Mouse (Mus musculus): Measurements from ENCODE around the gene Pak4.
"Not testable (repeated sequence)": the region's sequence is repeated elsewhere in the genome, so short reads cannot be mapped to it uniquely, and the experiment has no call there.

Pak4 gene

DNA sequence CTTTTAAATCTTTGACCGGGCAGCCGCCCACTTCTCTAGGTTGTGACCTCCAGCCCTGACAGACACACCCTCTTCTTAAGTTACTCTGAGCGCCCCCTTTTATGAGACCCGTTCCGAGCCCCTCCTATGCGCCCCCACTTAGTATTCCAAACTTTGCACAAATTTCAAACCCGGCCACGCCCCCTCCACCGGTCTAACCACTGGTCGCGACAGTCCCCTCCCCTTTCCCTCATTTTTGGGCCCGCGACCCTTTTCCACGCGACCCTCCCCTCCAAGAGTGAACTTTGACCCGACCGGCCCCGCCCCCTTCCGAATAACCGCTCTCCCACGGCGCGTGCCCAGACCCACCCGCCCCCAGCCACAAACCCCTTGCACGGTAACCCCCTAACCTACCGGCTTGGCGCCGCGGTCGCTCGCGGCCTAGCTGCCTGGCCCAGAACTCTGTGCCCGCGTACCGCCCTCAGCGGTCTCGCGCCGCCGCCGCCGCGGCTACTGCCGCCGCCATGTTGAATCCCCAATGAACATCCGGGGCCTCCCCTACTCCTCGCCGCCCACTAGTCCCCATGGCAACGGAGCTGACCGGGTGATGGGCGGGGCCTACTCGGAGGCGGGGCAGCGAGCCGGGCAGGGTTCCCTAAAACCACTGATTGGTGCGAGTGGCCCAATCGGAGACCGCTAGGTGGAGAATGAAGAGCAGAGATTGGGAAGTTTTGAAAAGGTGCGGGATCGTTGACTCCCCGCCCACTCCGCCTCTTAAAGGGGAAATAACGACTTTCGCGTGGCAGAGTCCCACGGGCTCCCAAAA is at the start of gene Pak4, which contains the start of gene Samd4b:
Gene Pak4, minus strand, starts transcription at position 544 of the 805 bp plus-strand sequence.
Gene Samd4b, minus strand, starts transcription at position 503 of the 805 bp plus-strand sequence.
- in situ Hi-C loops (cut with MboI; ENCODE audit: low sequenced_read_pairs) = no loop called here

DNA sequence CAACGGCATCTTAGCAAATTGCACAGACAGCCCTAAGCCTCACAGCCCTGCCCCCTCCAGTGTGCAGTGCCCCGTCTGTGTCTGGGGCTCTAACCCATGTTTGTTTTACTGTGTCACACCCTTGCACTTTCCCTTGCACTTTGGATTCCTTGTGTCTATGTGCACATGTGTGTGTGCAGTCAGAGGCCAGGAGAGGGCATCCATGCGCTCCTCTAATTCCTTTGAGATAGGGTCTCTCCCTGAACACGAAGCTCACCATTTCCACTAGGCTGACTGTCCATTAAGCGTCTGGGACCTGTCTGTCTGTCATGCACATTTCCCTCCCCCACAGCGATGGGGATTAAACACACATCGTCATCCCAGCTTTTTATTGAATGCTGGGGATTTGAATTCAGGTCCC is 49.0 kb upstream of the Pak4 start:
- in situ Hi-C loops (cut with MboI; ENCODE audit: low sequenced_read_pairs) = no loop called here

DNA sequence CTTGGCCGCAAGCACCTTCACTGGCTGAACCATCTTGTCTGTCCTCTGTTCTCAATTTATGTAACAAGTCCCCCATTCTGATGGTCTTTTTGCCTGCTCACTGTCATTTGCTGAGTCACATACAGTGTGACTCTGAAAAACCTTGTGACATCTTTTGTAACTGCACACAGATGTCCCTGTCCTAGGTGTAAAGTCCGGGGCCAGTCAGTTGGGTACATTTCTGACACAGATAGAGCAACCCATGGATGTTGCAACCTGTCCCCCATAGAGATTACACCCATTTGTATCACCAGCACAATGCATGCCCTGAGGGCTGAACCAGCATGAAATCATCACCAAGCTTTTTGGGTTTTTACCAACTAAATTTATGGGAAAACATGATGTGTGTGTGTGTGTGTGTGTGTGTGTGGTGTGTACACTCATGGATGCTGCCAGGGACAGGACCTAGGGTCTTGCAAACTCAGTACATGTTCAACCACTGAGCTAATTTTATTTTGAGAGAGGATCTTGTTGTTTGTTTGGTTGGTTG is 48.0 kb upstream of the Pak4 start:
- in situ Hi-C loops (cut with MboI; ENCODE audit: low sequenced_read_pairs) = no loop called here

DNA sequence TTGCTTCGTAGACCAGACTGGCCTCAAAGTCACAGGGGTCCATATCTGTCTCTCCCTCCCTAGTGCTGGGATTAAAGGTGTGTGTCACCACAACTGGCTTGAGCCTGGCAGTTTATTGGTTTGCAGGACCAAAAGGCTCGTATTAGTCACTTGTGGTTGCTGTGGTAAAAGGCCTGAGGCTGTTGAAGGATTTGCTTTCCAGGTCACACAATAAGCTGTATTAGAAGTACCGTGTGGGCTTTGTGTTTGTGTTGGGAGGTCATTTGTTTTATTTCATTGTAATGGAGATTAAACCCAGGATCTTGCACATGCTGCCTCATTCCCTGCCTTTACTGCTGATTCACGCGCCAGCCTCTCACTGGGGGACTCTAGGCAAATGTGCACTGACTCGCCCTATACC is 47.4 kb upstream of the Pak4 start:
- in situ Hi-C loops (cut with MboI; ENCODE audit: low sequenced_read_pairs) = no loop called here

DNA sequence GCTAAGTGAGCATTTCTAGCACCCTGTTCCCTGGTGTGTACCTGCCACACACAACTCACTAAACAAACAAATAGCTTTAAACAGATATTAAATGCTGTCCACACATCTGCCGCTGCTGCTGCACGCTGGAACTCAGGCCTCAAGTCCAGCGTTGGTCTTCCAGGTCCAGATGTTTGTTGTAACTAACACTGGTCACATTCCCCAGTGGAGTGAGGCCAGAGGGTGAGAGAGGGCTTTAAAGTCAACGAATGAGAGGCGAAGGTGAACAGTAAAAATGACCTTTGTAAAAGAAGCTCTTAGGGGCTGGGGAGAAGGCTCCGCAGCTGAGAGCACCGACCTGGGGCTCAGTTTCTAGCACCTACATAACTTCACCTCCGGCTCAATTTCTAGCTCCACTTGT is 43.6 kb upstream of the Pak4 start:
- in situ Hi-C loops (cut with MboI; ENCODE audit: low sequenced_read_pairs) = no loop called here

DNA sequence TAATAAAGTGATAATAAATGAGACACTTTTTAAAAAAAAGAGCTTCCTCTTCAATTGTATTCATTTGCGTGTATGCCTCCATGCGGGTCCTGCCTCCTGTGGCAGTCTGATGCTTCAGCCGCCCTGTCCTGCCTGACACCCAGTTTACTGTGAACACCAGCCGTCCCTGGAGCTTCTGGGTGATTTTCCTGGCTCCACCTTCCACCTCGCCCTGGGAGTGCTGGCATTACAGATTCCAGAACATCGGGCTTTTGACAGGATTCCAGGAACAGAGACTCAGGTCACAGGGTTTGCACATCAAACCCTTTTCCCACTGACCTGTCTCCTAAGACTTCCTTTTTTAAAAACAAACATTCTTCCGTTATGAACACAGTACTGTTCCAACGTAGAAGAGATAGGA is 39.5 kb upstream of the Pak4 start:
- in situ Hi-C loops (cut with MboI; ENCODE audit: low sequenced_read_pairs) = no loop called here

DNA sequence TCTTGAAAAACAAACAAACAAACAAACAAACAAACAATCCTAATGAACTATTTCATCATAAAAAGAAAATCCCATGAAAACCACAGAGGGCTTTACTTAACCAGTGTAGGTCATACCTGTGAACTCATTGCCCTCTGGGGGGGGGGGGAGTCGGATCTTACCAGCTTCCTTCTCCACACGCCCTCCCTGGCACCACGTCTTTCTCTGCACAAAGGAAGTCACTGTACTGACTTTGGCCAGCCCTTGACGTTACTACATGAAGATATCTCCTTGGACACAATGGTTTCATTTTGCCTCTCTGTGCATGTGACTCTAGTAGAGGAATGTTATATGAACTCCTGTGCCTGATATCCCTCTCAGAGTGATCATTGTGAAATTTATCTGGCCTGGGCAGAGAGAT is 36.1 kb upstream of the Pak4 start:
- in situ Hi-C loops (cut with MboI; ENCODE audit: low sequenced_read_pairs) = no loop called here

DNA sequence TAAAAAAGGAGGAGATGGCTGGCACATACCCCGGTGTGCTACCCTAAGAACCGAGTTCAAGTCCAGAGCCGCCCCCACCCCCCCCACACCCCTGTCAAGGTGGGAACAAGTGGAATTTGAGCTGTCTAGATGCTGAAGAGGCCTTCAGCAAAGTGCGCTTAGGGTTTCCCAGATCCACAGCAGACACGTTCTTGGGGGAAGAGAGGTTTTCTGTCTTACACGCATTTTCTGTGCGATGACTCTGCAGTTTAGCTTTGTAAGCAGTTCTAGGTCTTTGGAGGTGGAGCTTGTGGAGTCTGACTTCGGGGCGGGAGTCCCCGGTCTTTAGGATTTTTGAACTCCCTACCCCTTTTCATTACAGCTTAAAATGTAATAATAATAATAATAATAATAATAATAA is 33.1 kb upstream of the Pak4 start, which contains the start of gene Acp7:
Gene Acp7, minus strand, starts transcription at position 260 of the 400 bp plus-strand sequence.
- in situ Hi-C loops (cut with MboI; ENCODE audit: low sequenced_read_pairs) = no loop called here

DNA sequence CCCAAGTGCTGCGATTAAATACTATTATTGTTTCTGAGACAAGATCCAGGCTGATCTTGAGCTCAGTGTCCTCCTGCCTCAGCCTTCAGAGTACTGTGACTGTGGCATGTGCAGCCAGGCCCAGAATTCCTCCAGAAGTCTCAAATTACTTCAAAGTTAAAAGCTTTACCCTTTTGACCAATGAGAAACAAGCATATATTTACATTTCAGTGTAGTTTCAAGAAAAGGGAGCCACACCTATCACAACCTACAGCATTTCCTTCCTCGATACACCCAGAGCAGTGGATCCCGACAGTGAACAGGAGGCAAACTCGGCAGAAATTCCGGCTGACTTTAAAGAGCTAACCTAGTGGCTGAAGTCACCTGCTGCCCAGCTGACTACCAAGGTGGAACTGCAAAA is 26.8 kb upstream of the Pak4 start:
- in situ Hi-C loops (cut with MboI; ENCODE audit: low sequenced_read_pairs) = no loop called here

DNA sequence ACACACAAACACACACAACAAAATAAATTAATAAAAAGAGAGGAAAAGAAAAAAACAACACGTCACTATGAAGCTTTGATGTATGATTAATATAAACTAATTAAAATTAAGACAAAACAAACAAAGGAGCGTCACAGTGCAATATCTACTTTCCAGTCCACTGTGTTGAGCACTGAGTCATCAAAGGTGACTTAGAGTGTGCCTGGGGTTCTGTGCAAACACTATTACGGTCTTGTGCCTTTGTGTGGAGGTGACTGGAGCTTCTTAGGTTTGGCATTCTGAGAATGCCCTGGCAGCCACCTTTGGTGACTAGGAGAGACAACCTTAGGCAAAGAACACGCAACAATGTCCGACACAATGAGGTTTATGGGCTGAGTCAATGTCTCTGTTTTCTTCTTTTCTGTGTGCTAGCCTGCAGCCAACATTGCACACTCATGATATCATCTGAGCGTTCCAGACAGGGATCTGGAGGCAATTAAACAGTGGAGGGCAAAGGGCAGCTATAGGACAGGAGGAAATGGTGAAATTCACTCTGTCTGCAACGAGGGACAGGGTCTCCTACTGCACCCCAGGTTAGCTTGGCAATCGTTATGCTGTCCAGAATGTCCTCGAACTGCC is 21.2 kb upstream of the Pak4 start:
- in situ Hi-C loops (cut with MboI; ENCODE audit: low sequenced_read_pairs) = no loop called here

DNA sequence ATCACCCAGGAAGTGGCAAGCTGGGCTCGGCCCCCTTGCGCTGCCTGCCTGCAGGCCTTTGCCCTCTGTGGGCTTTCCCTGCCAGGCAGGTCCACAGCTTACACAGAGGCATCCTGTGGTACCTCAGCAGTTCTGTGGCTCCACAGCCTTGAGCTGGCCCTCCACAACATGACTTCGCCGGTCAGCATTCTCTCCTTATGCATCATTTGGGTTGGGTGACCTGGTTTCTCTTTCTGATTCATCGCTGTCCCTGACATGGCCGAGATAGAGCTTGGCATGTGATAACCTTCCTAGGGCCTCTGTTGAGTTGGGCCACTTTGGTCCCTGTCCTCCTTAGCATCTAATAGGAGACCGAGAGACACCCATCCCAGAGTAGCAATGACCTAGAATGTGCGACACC is 8.0 kb upstream of the Pak4 start:
- in situ Hi-C loops (cut with MboI; ENCODE audit: low sequenced_read_pairs) = no loop called here

DNA sequence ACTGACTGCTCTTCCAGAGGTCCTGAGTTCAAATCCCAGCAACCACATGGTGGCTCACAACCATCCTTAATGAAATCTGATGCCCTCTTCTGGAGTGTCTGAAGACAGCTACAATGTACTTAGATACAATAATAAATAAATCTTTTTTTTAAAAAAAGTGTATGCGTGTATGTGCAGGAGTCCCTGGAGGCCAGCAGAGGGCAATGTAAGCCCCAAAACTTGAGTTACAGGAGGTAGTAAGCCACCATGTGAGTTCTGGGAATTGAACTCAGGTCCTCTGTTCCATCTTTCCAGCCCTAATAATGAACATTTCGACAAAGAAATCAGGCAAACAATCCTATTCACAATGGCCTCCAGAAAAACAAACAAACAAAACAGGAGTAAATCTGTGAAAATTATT is 5.8 kb upstream of the Pak4 start:
- in situ Hi-C loops (cut with MboI; ENCODE audit: low sequenced_read_pairs) = not testable (repeated sequence)

DNA sequence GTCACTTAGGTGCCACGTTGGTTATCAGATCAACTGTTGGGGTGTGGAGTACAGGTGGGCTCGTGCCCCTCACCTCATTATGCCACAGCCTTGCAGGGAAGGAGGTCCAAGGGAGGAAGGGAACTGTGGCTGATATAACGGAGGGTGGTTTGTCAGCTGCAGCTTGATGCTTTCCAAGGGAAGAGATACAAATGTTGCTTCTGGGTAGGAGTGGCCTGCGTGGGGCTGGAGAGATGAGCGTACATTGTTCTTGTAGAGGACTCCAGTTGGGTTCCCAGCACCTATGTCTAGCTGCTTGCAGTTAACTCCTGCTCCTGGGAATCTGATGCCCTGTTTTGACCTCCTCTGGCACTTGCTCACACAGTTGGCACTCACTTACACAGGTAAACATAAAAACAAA is 5.2 kb upstream of the Pak4 start:
- in situ Hi-C loops (cut with MboI; ENCODE audit: low sequenced_read_pairs) = no loop called here

DNA sequence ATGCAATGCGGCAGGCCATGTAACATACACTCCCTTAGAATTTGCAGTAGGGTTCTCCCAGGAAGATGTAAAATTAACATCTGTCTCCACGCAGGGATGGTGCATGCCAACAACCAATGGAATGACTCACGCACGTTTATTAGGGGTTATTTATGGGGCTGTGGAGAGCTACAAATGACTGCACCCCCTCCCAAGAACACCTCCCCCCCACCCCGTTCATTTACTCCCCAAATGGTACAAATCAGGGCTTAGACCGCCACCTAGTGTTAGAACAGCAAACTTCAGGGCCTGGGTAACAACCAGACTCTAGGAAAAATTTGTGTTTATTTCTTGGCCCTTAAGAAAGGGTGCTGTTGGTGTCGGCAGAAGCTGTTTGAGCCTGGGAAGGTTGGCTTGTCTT is 3.7 kb upstream of the Pak4 start:
- in situ Hi-C loops (cut with MboI; ENCODE audit: low sequenced_read_pairs) = no loop called here

DNA sequence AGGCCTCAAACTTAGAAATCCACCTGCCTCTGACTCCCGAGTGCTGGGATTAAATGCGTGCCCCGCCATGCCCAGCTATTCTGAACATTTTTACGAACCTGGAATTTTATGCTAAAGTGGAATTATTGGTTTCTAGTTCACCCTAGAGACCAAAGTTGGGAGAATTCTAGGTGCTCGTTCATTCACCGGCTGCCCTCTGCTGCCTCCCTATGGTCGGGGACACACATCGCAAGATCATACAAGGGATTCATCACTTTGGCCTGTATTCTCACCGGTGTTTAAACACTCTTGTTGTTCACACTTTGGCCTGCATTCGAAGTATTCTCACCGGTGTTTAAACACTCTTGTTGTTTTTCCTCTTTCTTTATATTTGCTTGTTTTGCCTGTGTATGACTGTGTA is 3.0 kb upstream of the Pak4 start:
- in situ Hi-C loops (cut with MboI; ENCODE audit: low sequenced_read_pairs) = no loop called here

DNA sequence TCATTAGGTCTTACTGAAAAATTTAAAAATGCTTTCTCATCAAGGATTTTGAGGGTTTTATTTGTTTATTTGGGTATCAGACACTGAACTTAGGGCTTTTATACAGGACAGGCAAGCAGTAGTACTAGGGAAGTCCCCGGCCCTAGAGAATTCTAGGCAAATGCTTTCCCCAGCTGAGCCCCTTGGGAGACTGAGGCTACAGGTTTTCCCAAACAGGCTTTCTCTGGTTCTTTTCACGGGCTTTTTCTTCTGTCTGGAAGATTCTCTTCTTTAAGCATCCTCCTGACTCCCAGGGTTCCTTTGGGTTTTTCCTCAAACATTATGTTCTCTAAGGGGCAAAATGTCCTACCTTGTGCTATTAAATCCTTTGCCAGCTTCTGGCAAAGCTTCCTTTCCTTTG is 966 bp upstream of the Pak4 start:
- in situ Hi-C loops (cut with MboI; ENCODE audit: low sequenced_read_pairs) = no loop called here

DNA sequence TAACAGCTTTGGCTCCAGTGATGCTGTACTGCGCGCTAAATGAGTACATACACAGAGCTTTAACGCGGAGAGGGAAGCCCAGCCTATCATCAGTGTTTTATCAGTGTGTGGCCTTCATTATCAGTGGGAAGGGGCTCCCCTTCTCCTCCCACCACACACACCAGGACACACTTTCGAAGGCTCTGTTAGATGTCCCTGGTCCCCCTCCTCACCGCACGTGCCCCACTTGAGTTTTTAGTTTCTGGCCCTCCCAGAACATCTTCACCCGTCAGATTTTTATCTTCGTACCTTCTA is 761 bp downstream of the Pak4 start:
- in situ Hi-C loops (cut with MboI; ENCODE audit: low sequenced_read_pairs) = no loop called here

DNA sequence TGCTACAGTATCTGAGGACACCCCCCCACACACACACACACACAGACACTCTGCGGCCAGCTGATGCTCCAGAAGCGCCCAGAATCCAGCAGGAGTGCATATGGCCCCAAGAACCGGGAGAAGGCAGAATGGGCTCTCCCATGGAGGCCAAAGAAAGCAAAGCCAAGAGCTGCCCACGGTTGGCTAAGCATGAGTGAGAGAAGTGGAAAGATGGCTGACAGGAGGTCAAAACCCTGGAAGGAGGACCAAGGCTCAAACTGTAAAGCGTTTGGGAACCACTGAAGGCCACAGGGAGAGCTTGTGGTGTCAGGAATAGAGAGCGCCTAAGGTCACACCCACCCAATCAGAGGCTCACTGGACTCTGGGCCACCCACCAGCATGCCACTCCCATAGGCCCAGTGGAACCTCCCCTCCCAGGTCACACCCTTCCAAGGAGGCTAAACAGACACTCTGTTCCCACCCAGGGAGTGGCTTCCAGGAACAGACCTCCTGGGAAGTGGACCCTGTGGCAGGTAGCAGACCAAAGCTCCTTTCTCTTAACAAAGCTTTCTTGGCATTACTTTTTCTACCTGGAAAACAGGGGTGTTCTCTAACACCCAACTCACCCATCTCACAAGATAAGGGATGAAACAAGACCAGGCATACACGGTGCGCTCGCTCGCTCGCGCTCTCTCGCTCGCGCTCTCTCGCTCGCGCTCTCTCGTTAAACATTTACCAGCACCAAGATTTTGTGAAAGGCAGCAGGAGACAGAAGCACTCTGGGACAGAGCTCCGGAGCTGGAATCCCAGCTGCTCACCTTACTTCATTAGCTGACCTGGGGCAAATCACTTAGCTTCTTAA is 1.3 kb downstream of the Pak4 start:
- in situ Hi-C loops (cut with MboI; ENCODE audit: low sequenced_read_pairs) = no loop called here

DNA sequence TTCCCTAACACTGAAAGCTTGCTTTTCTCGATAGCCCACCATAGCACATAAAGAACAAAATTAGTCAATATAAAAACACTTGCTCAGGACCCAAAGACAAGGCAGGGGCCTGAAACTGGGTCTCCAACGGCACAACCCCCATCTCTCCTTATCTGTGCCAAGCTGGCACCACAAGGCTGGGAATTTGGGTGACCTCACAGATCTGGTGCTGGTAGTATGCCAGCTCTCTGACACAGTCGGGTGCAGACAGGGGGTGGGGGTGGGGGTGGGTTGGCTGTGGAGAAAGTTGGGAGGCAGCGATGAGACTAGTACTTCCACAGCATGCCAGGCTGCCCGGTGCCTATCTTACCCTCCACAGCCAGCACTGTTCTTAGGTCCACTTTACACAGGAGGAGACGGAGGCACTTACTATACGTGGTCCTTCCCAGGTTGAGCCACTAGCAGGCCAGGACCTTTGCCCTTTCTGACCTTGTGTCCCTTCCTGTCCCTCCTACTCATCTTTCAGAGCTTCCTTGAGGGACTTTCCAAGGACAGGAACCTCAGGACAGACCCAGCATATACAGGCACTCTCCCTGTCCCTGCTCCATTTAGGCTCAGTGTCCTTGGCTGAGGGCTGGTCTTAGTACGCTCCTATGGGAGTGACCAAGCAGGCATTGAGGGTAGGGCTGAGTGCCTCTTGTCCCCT is 2.1 kb downstream of the Pak4 start:
- in situ Hi-C loops (cut with MboI; ENCODE audit: low sequenced_read_pairs) = no loop called here

DNA sequence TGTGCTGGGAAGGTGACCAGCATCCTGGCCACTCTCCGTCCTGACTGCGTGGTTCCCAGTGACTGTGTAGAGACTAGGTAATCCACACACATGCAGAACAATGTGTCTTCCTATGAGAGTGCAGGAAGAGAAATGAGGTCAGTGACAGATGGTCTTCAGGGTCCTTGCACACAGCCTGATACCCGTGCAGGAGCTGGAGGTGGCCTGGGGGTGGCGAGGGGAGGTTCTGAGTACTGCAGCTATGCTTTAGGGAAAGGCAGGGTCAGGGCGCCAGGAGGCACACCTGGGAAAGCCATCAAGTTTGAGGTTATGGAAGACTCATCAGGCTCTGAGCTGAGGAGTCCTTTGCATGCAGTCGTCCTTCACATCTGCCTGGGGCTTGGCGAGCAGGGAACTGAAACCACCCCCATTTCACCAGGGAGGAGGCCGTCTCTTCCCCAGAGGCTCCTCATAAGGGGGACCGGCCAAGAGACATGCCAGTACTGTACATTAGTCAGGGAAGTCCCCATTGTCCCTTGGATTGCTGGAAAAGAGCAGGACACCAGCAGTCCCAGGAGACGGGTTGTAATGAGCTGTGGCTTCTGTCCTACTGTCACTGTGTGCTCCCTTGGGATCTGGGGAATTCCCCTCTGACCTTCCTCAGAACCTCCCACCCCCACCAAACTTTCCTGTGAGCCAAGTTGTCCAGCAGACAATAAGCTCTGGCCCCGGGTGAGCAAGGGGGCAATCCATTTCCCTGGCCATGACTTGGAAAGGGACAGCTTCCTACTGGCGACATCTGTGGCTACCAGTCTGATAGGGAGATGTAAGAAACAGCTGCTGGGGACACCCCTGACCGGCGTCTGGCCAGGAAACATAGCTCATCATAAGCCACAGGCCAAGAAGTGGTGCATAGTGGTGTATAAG is 4.5 kb downstream of the Pak4 start:
- in situ Hi-C loops (cut with MboI; ENCODE audit: low sequenced_read_pairs) = no loop called here

Data from CH12F3 (cell line).